ENCODE assay signal across 26 mouse cellular contexts in the genomic region with DNA sequence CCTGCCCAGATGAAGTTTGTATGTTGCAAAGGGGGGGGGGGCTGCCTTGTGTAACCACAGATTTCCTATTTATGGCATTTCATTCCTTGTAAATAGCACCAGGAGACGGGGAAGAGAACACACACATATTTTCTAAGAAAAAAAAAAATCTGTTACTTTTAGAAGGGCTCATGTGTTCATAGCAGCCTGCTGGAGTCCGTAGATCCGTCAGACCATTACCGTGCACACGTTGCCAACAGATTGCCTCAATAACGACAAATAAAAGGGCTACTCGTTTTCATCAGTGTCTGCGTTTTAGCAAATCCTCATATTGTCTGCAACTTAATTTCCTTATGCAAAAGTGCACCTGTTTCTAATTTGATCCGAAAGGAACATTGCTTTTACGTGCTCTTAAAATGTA. TPM values are rescaled to one million over a fixed set of nuclear protein-coding genes. Genes with fewer than 3 reads are reported as not detected.
A peak's percentile ranks its signal among the peaks of the same experiment; 100 is the strongest.
DNase-seq lines count a peak whose midpoint lies in the region; ATAC-seq and TF ChIP-seq lines count a peak whose summit lies in the region.
"Had no signal": no experiment of that assay in that cellular context is flagged by ENCODE, and none has a peak within 500 bp of the region (broad histone marks: within the 10 kb centered on the region; RNA-seq: fewer than 3 reads in every experiment).

No protein-coding gene starts in this region.

- no peak overlapping the region for H3K9ac ChIP-seq in neural tube, embryonic 13.5 days
- no peak overlapping the region for H3K9ac ChIP-seq in forebrain, embryonic 13.5 days
- no peak overlapping the region for H3K9ac ChIP-seq in limb, embryonic 11.5 days (ENCODE audit: low read length)
- H3K9ac ChIP-seq: liver, postnatal 0 days had no signal

- intact Hi-C loops in left cerebral cortex, adult 2 months (cut with DNase I), result no loop called here

- no peak for DNase-seq in neural tube, embryonic 10.5 days (ENCODE audit: extremely low spot score, low spot score)
- no peak for DNase-seq in limb, embryonic 11.5 days (ENCODE audit: low spot score)
- DNase-seq in left cerebral cortex, adult 2 months (ENCODE audit: extremely low spot score in 1 of 2, low spot score in 2 of 2), result no peak
- no peak for DNase-seq in B cell, adult 2 months
- DNase-seq: adrenal gland, postnatal 10 days; cerebellum, adult 9-11 months; gastrocnemius, postnatal 36 days; kidney, adult 8-10 months; kidney, postnatal 14 days; liver, postnatal 0 days; lung, postnatal 14 days; retina, postnatal 1 day; thymus, adult 2 months had no signal

- no peak for TF ChIP-seq CTCF in left cerebral cortex, adult 2 months (IDR thresholded peaks at IDR 0.05)

- no peaks in the 10 kb centered on the region for H3K27me3 ChIP-seq in neural tube, embryonic 13.5 days
- no peaks in the 10 kb centered on the region for H3K27me3 ChIP-seq in forebrain, embryonic 13.5 days
- H3K27me3 ChIP-seq in limb, embryonic 11.5 days (ENCODE audit: control insufficient read depth, insufficient read depth, low read length), result no peaks in the 10 kb centered on the region

- no peak overlapping the region for H3K4me3 ChIP-seq in neural tube, embryonic 13.5 days
- H3K4me3 ChIP-seq in forebrain, embryonic 13.5 days, result no peak overlapping the region
- no peak overlapping the region for H3K4me3 ChIP-seq in limb, embryonic 11.5 days (ENCODE audit: low read depth, low read length)
- no peak overlapping the region for H3K4me3 ChIP-seq in left cerebral cortex, adult 2 months
- H3K4me3 ChIP-seq: megakaryocyte, embryonic 14.5 days had no signal

- H3K4me1 ChIP-seq in neural tube, embryonic 13.5 days (replicated peaks), result peaks cover 23% of the 10 kb centered on the region
- H3K4me1 ChIP-seq in forebrain, embryonic 13.5 days, result peaks cover 45% of the 10 kb centered on the region
- peaks cover 27% of the 10 kb centered on the region for H3K4me1 ChIP-seq in limb, embryonic 11.5 days (ENCODE audit: control insufficient read depth, insufficient read depth, low read length)

- H3K27ac ChIP-seq in neural tube, embryonic 13.5 days (replicated peaks), result peak overlapping the region; percentile 54; the same call in 1 of the 2 replicates
- H3K27ac ChIP-seq in forebrain, embryonic 13.5 days, result peak overlapping the region; percentile 78
- H3K27ac ChIP-seq in limb, embryonic 11.5 days (replicated peaks; ENCODE audit: low read depth, low read length), result no peak overlapping the region
- H3K27ac ChIP-seq in left cerebral cortex, adult 2 months, result no peak overlapping the region

- no peak for ATAC-seq in neural tube, embryonic 13.5 days (ENCODE audit: low read depth)
- no peak for ATAC-seq in forebrain, embryonic 13.5 days
- no peak for ATAC-seq in limb, embryonic 11.5 days (ENCODE audit: insufficient number of reproducible peaks, low FRiP score, low TSS enrichment, low read depth)
- ATAC-seq in CD4-positive, CD25-positive, alpha-beta regulatory T cell, adult 4 months, result no peak
- ATAC-seq: activated CD4-positive, CD25-positive, alpha-beta regulatory T cell, adult 4 months; inflammation-experienced regulatory T-cells, adult 6 months; liver, postnatal 0 days had no signal

- WGBS in neural tube, embryonic 13.5 days, result 57% methylated on average over 10 of the region's 10 CpGs
- 48% methylated on average over 10 of the region's 10 CpGs for WGBS in forebrain, embryonic 13.5 days
- WGBS in limb, embryonic 11.5 days, result 23% methylated on average over 10 of the region's 10 CpGs

- no peak overlapping the region for H3K4me2 ChIP-seq in neural tube, embryonic 13.5 days
- H3K4me2 ChIP-seq in forebrain, embryonic 13.5 days, result no peak overlapping the region
- H3K4me2 ChIP-seq in limb, embryonic 11.5 days (ENCODE audit: low read depth, severe bottlenecking), result 0 out of 2 replicates have a peak overlapping the region, but pooled peaks have one; percentile 1

- H3K36me3 ChIP-seq in neural tube, embryonic 13.5 days, result 0 out of 2 replicates have a peak, but pooled peaks cover 4% of the 10 kb centered on the region
- no peaks in the 10 kb centered on the region for H3K36me3 ChIP-seq in forebrain, embryonic 13.5 days (ENCODE audit: poor library complexity, severe bottlenecking)
- H3K36me3 ChIP-seq in limb, embryonic 11.5 days (ENCODE audit: control insufficient read depth, insufficient read depth, low read length), result no peaks in the 10 kb centered on the region; the same call in 1 of the 2 replicates

- H3K9me3 ChIP-seq in neural tube, embryonic 13.5 days, result no peaks in the 10 kb centered on the region
- H3K9me3 ChIP-seq in forebrain, embryonic 13.5 days (replicated peaks), result no peaks in the 10 kb centered on the region
- H3K9me3 ChIP-seq in limb, embryonic 11.5 days (ENCODE audit: control insufficient read depth, low read length), result no peaks in the 10 kb centered on the region
- H3K9me3 ChIP-seq: megakaryocyte, embryonic 14.5 days had no signal

RNA-seq across cellular contexts. Expression of a gene that starts 5.1 kb away (rescaled TPM):
- polyA plus RNA-seq in neural tube, embryonic 13.5 days (2015; fragmentation: Nextera tagmentation; extraction: Ambion mirVana), result 2.2 and 4.1 TPM in 2 replicates
- 0.10 and 0.17 TPM in 2 replicates for polyA plus RNA-seq in forebrain, embryonic 13.5 days (2015; fragmentation: Nextera tagmentation; extraction: Ambion mirVana)
- polyA plus RNA-seq in limb, embryonic 11.5 days (2014; fragmentation: Nextera tagmentation; extraction: Ambion mirVana), result 0.03 TPM in 1 of 2 replicates, not detected in the other
- total RNA-seq in left cerebral cortex, adult 2 months (2021), result under 1 TPM; 0.56 to 0.79 TPM
- not detected for polyA plus RNA-seq in CD4-positive, CD25-positive, alpha-beta regulatory T cell, adult 4 months (2017; shearing (Covaris generic))
- total RNA-seq: gastrocnemius, postnatal 36 days; heart, adult 8-10 months; liver, adult 2 months had no signal
- polyA plus RNA-seq: activated CD4-positive, CD25-positive, alpha-beta regulatory T cell, adult 4 months; heart, embryonic 16.5 days; liver, postnatal 0 days had no signal

RNA-seq across cellular contexts. Expression of a gene that starts 18.3 kb away (rescaled TPM):
- polyA plus RNA-seq in neural tube, embryonic 13.5 days (2015; fragmentation: Nextera tagmentation; extraction: Ambion mirVana), result not detected in 2 replicates
- not detected in 2 replicates for polyA plus RNA-seq in forebrain, embryonic 13.5 days (2015; fragmentation: Nextera tagmentation; extraction: Ambion mirVana)
- not detected in 2 replicates for polyA plus RNA-seq in limb, embryonic 11.5 days (2014; fragmentation: Nextera tagmentation; extraction: Ambion mirVana)
- not detected for total RNA-seq in left cerebral cortex, adult 2 months (2021)
- not detected for polyA plus RNA-seq in CD4-positive, CD25-positive, alpha-beta regulatory T cell, adult 4 months (2017; shearing (Covaris generic))
- total RNA-seq: adrenal gland, postnatal 10 days; gastrocnemius, postnatal 36 days; heart, adult 8-10 months; hematopoietic stem cell, adult 5-6 weeks; left cerebral cortex, postnatal 10 days; liver, adult 2 months had no signal
- polyA plus RNA-seq: heart, embryonic 16.5 days; inflammation-experienced regulatory T-cells, adult 6 months; liver, adult 2 months; liver, postnatal 0 days; midbrain, embryonic 16.5 days; stomach, embryonic 16.5 days had no signal

Comparison
In these comparisons a context has a peak if more than half of its experiments do, and no peak if none do; other contexts are left out.
1. H3K27ac ChIP-seq: peak in neural tube, embryonic 13.5 days (single experiment) and forebrain, embryonic 13.5 days (single experiment); none in limb, embryonic 11.5 days (single experiment) and left cerebral cortex, adult 2 months (single experiment).